Mouse (Mus musculus) heart, embryonic 11.5 days (tissue): ENCODE results near the gene Usp46. TPM values are rescaled to one million over a fixed set of nuclear protein-coding genes. Genes with fewer than 3 reads are reported as not detected.
"Not testable (repeated sequence)": the region's sequence is repeated elsewhere in the genome, so short reads cannot be mapped to it uniquely, and the experiment has no call there.

Source experiments
- ATAC-seq: fragments of 200-750 bp; cut with Nextera tagmentation; replicated peaks from 2 replicates; pipeline ENCODE4 v1.8.0; 2017; ENCODE audit warnings: moderate library complexity; ENCODE audit not compliant: insufficient number of reproducible peaks, low FRiP score, low TSS enrichment
- H3K27ac ChIP-seq: fragments of 300-500 bp; sonication (generic); 2 replicates; pipeline ENCODE4 v1.5.1; 2014; ENCODE audit warnings: mild to moderate bottlenecking, low read depth, low read length
- H3K27me3 ChIP-seq: fragments of 300-500 bp; sonication (generic); 2 replicates; pipeline ENCODE4 v1.6.1; 2014; ENCODE audit warnings: mild to moderate bottlenecking, low read length, mixed read lengths; ENCODE audit not compliant: control insufficient read depth, insufficient read depth
- H3K36me3 ChIP-seq: fragments of 300-500 bp; sonication (generic); 2 replicates; pipeline ENCODE4 v1.6.1; 2014; ENCODE audit warnings: mild to moderate bottlenecking, low read length, moderate library complexity, mixed read lengths; ENCODE audit not compliant: control insufficient read depth, insufficient read depth
- H3K4me1 ChIP-seq: fragments of 300-500 bp; sonication (generic); 2 replicates; pipeline ENCODE4 v1.6.1; 2014; ENCODE audit warnings: low read length; ENCODE audit not compliant: control insufficient read depth, insufficient read depth
- H3K4me2 ChIP-seq: fragments of 300-500 bp; sonication (generic); 2 replicates; pipeline ENCODE4 v1.6.1; 2014; ENCODE audit warnings: mild to moderate bottlenecking, moderate library complexity
- H3K4me3 ChIP-seq: fragments of 300-500 bp; sonication (generic); 2 replicates; pipeline ENCODE4 v1.5.1; 2014; ENCODE audit warnings: low read depth, low read length
- H3K9ac ChIP-seq: fragments of 300-500 bp; sonication (generic); 2 replicates; pipeline ENCODE4 v1.6.1; 2014; ENCODE audit warnings: mild to moderate bottlenecking, low read depth, low read length, moderate library complexity
- H3K9me3 ChIP-seq: fragments of 300-500 bp; sonication (generic); replicated peaks from 2 replicates; pipeline ENCODE4 v1.6.1; 2016; ENCODE audit warnings: low read length; ENCODE audit not compliant: control insufficient read depth
- WGBS: fragments of 180-500 bp; shearing (Covaris S2); extraction: QIAGEN DNeasy Blood & Tissue Kit; methylation state at CpG from one replicate; pipeline ENCODE4 v1.1.7; 2014; ENCODE audit not compliant: insufficient replicate concordance; 5-methylcytosine and 5-hydroxymethylcytosine counted together
- polyA plus RNA-seq: library from polyadenylated mRNA; unstranded; fragments of >200 nt; fragmentation: Nextera tagmentation; extraction: Ambion mirVana; gene quantifications from 2 replicates; pipeline ENCODE4 v1.2.1, GENCODE M21; 2014

Usp46 gene
- polyA plus RNA-seq, 1 experiment from 2014 or later: 36.8 TPM

- peaks cover 8% of the 10 kb centered on the region for H3K4me1 ChIP-seq
- no peak overlapping the region for H3K4me2 ChIP-seq
- H3K9ac ChIP-seq: no peak overlapping the region
- WGBS: 81% methylated on average over 1 of the region's 1 CpGs
- no peaks in the 10 kb centered on the region for H3K9me3 ChIP-seq
- no peaks in the 10 kb centered on the region for H3K27me3 ChIP-seq
- peak overlapping the region; percentile 29 for H3K27ac ChIP-seq
- no peak for ATAC-seq
- no peaks in the 10 kb centered on the region for H3K36me3 ChIP-seq
- H3K4me3 ChIP-seq: no peak overlapping the region
These were observed 10.2 kb upstream of the Usp46 start for GRCm38 (mm10) chr5:74078400-74078799.

GRCm38 (mm10) chr5:74077959-74078358, 9.7 kb upstream of the Usp46 start:
- Histone ChIP-seq H3K4me3 (no peak overlapping the region), H3K9me3 (no peaks in the 10 kb centered on the region), H3K4me1 (peaks cover 8% of the 10 kb centered on the region), H3K9ac (no peak overlapping the region), H3K27me3 (no peaks in the 10 kb centered on the region), H3K27ac (peak overlapping the region; percentile 29; the same call in 1 of the 2 replicates), H3K4me2 (no peak overlapping the region; the same call in 1 of the 2 replicates), H3K36me3 (no peaks in the 10 kb centered on the region)
- no peak; the same call in 1 of the 2 replicates for ATAC-seq
- WGBS: 33% methylated on average over 8 of the region's 8 CpGs

- Histone ChIP-seq H3K9ac (no peak overlapping the region), H3K4me3 (no peak overlapping the region), H3K4me2 (peak overlapping the region; percentile 45), H3K36me3 (no peaks in the 10 kb centered on the region), H3K27ac (no peak overlapping the region), H3K9me3 (no peaks in the 10 kb centered on the region), H3K27me3 (no peaks in the 10 kb centered on the region), H3K4me1 (peaks cover 8% of the 10 kb centered on the region)
- no peak for ATAC-seq
- WGBS: 4% methylated on average over 9 of the region's 9 CpGs
These were observed 8.5 kb upstream of the Usp46 start for GRCm38 (mm10) chr5:74076759-74077158.

GRCm38 (mm10) chr5:74070564-74070963, 2.3 kb upstream of the Usp46 start:
- H3K27ac ChIP-seq, ATAC-seq, H3K4me3 ChIP-seq, H3K4me2 ChIP-seq, H3K9me3 ChIP-seq, H3K9ac ChIP-seq, H3K27me3 ChIP-seq, H3K36me3 ChIP-seq: not testable (repeated sequence)
- H3K4me1 ChIP-seq: peaks cover 19% of the 10 kb centered on the region
- 80% methylated on average over 5 of the region's 5 CpGs for WGBS

GRCm38 (mm10) chr5:74068714-74069321, 587 bp upstream of the Usp46 start:
- peaks cover 29% of the 10 kb centered on the region for H3K4me1 ChIP-seq
- H3K4me2 ChIP-seq: peak overlapping the region; percentile 88
- no peaks in the 10 kb centered on the region for H3K27me3 ChIP-seq
- 1% methylated on average over 18 of the region's 18 CpGs for WGBS
- H3K27ac ChIP-seq: peak overlapping the region; percentile 93
- H3K9ac ChIP-seq: peak overlapping the region; percentile 94
- no peaks in the 10 kb centered on the region for H3K9me3 ChIP-seq
- H3K4me3 ChIP-seq: peak overlapping the region; percentile 93
- ATAC-seq: peak; percentile 27; the same call in 1 of the 2 replicates
- H3K36me3 ChIP-seq: no peaks in the 10 kb centered on the region

GRCm38 (mm10) chr5:74067346-74067745, 885 bp downstream of the Usp46 start:
- H3K9ac ChIP-seq: peak overlapping the region; percentile 94
- H3K36me3 ChIP-seq: no peaks in the 10 kb centered on the region
- no peak for ATAC-seq
- H3K9me3 ChIP-seq: no peaks in the 10 kb centered on the region
- H3K4me3 ChIP-seq: peak overlapping the region; percentile 93
- peaks cover 29% of the 10 kb centered on the region for H3K4me1 ChIP-seq
- WGBS: 9% methylated on average over 4 of the region's 4 CpGs
- H3K27ac ChIP-seq: peak overlapping the region; percentile 93; the same call in 1 of the 2 replicates
- peak overlapping the region; percentile 88 for H3K4me2 ChIP-seq
- no peaks in the 10 kb centered on the region for H3K27me3 ChIP-seq

GRCm38 (mm10) chr5:74066416-74067115, 1.7 kb downstream of the Usp46 start:
- peak overlapping the region; percentile 88 for H3K4me2 ChIP-seq
- no peaks in the 10 kb centered on the region for H3K9me3 ChIP-seq
- WGBS: 32% methylated on average over 12 of the region's 12 CpGs
- H3K27me3 ChIP-seq: no peaks in the 10 kb centered on the region
- H3K27ac ChIP-seq: peak overlapping the region; percentile 70
- peak overlapping the region; percentile 48 for H3K9ac ChIP-seq
- peaks cover 32% of the 10 kb centered on the region for H3K4me1 ChIP-seq
- H3K36me3 ChIP-seq: no peaks in the 10 kb centered on the region
- ATAC-seq: no peak
- H3K4me3 ChIP-seq: peak overlapping the region; percentile 93

GRCm38 (mm10) chr5:74065565-74066275, 2.5 kb downstream of the Usp46 start:
- Histone ChIP-seq H3K4me1 (peaks cover 40% of the 10 kb centered on the region), H3K36me3 (no peaks in the 10 kb centered on the region), H3K4me3 (peak overlapping the region; percentile 29), H3K27me3 (no peaks in the 10 kb centered on the region), H3K9me3 (no peaks in the 10 kb centered on the region), H3K27ac (peak overlapping the region; percentile 73; the same call in 1 of the 2 replicates), H3K9ac (peak overlapping the region; percentile 44; the same call in 1 of the 2 replicates), H3K4me2 (peak overlapping the region; percentile 88)
- ATAC-seq: 0 out of 2 replicates have a peak, but pooled peaks have one; percentile 15
- 37% methylated on average over 11 of the region's 11 CpGs for WGBS
